Mouse (Mus musculus) left cerebral cortex, adult 11 months (tissue): ENCODE measurements around the gene Ppcs.
A peak's percentile ranks its signal among the peaks of the same experiment; 100 is the strongest.

ENCODE experiments used
- DNase-seq: peaks from one replicate; pipeline ENCODE4 v3.0.0; 2022; ENCODE audit warnings: low spot score

Gene Ppcs

DNA sequence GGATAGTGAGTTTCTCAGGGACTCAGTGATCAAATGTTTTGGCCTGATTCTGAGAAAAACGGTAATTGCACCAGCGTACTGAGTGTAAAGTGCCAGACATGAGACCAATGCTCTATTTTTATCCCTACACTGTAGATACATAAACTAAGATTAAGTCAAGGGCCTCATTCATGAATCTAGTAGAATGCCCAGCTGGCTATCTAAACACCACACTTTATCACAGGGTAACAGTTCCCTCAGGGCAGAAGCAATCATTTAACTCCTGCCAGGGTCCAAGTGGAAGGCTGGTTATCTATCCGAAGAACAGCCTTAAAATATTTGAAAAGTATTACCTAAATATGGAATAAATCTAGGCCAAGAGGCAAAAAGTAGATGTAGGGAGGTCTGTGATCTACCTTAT is 4.3 kb downstream of the Ppcs start:
- DNase-seq: no peak

DNA sequence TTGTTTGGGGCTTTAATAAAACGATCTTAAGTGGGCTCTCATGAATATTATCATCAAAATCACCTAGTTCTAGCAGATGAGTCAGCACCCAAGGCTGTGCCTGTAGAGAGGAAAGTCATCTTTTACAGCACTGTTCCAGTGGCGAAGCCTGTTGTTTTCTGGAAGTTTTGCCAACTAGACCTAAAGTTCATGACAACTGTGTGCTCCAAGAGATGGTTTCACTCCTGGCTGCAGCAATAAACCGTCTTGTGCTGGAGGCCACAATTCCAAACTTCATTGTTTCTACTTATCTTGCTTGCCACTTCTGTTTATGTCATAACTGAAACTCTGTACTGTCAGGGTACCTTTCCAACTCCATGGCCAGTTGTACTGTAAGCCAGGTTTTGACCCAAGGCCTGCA is 5.0 kb downstream of the Ppcs start:
- DNase-seq: no peak

DNA sequence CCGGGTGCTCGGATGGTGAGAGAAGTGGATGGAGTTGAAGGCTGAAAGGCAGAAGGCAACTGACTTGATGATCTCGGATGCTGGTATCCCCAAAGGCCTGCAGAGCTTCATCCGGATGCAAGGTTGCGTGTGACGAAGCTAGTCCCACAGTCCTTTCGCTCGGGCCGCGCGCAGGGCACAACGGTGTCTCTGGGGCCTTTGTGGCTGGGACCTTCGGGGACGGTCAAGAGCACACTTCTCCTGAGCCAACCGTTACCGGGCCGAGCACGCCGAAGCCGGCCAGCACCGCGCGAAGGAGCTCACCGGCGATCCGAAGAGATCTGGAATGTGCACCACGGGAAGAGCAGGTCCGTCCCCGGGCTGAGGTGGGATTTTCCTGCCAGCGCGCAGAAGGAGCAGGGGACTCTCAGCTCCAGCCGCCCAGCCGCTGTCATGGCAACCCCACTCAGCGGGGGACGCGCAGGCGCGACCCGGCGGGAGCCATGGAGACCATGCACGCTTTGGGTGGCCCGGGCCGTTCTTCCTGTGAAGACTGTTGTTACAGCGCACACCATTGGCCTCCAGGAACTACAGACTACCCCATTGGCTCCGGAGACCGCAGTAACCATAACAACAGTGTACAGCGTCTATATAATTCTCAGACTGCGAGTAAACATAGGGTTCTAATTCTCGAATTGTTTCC is 7.0 kb downstream of the Ppcs start, which contains the start of gene Ccdc30:
Gene Ccdc30, minus strand, starts transcription at position 450 of the 682 bp plus-strand sequence.
- peak; percentile 91 for DNase-seq

DNA sequence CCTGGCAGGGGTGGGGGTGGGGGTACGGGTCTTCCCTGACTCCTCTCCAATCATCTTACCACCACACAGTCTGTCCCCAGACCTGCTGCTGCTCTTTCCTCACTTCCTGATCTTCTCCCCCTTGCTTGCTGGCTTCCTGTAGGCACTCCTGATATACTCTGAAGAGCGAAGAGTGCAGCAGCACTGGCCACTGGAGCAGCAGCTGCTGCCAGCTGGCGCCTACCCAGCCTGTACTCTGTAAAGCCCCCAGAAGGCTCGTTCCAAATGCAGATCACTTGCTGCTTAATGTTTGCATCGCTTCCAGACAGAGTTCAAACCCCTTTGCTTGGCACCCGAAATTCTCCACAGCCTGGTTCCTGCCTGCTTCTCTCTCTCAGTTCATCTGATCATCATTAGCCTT is 9.4 kb downstream of the Ppcs start:
- DNase-seq: no peak

DNA sequence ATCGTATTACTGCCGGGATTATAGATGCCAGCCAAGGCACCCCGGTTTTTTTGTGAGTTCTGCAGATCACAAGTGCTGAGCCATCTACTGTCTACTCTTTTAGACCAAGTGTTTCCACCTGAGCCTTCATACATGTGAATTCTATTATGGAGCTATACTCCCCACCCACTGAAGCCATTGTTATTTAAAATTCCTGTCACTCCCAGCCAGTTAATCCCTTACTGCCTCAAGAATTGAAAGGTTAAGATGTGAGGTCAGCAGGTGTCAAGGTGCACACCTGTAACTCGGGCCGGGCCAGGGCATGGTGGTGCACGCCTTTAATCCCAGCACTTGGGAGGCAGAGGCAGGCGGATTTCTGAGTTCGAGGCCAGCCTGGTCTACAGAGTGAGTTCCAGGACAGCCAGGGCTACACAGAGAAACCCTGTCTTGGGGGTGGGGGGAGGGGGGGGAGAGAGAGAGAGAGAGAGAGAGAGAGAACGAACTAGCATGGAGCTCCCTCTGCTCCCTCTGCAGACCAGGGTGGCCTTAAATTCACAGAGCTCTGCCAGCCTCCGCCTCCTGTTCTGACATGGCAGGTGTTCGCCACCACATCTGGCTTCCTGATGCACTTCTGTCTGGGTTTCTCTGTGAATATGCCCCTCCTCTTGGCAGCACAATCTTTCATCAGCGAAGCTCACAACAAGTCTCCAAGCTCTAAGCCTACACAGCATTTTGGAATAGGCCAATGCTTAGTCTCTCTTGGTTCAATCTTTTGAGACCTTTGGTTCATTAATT is 10.2 kb downstream of the Ppcs start:
- DNase-seq: no peak

DNA sequence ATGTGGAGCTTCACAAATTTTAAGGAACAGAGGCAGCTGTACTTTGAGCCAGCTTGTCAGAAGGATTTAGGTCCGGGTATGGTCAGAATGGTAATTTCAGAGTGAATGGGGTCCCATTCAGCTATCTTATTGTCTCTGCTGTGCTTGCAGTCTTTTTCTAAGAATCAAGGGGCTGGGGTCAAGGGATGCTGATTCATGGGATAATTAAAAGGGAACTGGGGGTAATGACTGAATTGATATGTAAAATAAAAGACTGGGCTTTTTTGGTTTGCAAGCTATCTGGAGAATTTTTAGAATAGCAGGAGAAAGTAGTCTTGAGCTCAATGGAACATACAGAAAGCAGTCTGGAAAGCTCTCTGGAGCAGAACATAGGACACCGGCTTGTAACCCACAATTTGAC is 18.8 kb downstream of the Ppcs start:
- DNase-seq: no peak

DNA sequence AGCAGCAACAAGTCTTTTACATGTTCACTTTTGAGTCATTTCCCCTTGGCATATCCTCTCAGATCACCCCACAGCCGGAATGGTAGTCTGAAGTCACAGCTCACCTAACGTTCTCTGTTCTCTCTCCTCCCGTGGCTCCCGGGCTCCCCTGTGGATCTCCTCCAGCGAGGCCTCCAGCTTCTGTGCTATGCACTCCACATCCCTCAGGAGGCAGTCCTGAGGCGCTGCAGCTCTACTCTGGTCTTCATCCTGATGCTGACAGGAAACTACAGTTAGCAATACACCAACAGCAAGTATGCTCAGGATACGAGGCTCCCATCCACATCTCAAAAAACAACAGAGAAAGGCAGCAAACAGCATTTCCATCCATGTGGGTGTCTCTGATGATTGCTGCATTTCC is 21.3 kb downstream of the Ppcs start:
- DNase-seq: no peak

DNA sequence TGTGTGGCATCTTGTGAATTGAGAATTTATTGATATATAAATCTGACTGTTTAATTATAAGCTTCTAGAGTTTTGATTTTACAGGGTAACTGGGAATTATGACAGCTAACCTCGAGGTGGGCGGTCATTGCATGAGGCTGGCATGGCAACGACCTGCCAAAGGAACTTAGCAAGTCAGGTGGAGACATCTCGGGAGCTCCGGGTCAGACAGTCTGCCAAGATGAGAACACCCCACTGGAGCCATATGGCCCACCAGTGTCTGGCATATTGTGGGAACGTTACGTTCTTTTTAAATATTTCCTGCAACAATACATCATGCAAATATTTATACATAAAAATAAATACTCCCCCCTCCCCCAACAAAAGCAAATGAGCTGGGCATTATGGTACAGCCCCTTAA is 23.5 kb downstream of the Ppcs start:
- no peak for DNase-seq

DNA sequence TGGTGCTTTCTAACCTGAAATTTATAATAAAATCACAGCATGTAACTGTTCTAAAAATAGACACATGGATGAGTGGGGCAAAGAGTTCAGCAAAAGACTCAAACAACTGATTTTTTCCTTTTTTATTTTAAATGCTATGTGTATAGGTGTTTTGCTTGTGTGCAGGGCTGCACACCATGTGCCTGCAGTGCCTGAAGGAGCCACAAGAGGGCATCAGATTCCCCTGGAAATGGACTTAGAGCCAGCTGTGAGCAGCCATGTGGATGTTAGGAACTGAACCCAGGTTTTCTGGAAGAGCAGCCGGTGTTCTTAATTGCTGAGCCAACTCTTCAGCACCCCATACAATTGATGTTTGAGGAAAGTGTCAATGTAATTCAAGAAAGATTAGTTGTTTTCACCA is 31.9 kb downstream of the Ppcs start:
- DNase-seq: no peak

DNA sequence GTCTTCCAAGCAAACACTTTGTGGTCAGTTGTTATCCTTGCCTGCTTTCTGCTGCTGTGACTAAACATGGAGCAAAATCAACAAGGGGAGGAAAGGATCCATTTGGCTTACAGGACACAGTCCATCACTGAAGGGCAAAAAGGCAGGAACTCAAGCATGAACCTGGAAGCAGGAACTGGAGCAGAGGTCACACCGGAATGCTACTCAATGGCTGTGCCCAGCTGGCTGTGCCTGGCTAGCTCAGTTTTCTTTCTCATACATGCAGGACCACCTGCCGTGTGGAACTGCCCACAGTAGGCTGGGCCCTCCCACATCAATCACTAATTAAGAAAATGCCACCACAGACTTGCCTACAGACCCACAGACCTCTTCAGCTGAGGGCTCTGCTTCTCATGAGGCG is 33.0 kb downstream of the Ppcs start:
- DNase-seq: no peak

DNA sequence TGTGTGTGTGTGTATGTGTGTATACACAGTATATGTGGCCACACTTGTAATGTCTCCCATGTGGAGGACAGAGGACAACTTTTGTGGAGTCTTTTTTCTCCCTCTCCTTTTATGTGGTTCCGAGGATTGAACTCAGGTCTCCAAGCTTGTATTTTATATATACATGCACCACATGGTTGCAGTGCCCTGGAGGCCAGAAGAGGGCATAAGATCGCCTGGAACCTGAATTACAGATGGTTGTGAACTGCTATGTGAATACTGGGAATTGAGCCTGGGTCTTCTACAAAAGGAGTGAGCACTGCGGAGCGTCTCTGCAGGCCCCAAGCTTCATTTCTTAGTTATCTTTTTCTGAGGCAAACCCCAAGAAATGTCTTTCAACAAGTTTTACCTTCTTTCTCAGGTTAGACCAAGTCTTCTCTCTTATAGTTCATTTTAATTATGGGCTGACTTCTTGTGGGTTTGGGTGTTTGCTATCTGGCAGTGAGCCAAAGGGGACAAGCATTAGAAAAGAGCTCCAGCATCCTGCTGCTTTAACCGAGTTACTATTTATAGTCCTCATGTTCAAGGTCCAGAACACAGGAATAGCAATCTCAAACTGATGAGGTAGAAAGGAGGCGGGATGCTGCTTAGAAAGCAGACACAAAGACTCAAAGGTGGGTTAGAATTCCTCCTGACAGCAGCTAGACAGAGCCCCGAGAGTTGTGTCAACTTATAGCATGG is 40.6 kb downstream of the Ppcs start:
- no peak for DNase-seq

DNA sequence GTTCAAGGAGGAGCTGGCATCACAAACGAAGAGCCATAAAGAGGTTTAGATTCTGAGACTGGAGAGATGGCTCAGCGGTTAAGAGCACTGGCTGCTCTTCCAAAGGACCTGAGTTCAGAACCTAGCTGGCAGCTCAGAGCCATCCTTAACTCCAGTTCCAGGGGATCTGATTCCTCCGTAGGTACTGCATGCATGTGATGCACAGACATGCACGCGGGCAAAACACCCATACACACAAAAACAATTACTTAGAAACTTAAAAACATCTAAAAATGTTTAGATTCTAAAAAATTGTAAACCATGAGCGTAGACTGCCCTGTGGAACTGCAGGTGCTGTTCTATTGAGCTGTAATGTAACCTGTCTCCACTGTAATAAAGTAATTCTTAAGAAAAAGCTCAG is 52.8 kb downstream of the Ppcs start:
- no peak for DNase-seq
